Mouse (Mus musculus): ENCODE results near the gene Tpm3-rs7. TPM values are rescaled to one million over a fixed set of nuclear protein-coding genes. Genes with fewer than 3 reads are reported as not detected.
"Not testable (repeated sequence)": the region's sequence is repeated elsewhere in the genome, so short reads cannot be mapped to it uniquely, and the experiment has no call there.

Gene Tpm3-rs7
- 1 to 10 TPM; 4.4 to 6.0 TPM for total RNA-seq (2021)
- long read RNA-seq, experiment 1, transcript Tpm3-rs7-201 (1 exons, 2,147 nt) = major isoform, 6 of 6 reads
- long read RNA-seq, experiment 1, partial matches to known transcripts = 0 of 6 reads
- long read RNA-seq, experiment 1, other reads (novel, unspliced or antisense) = 0 of 6 reads
- long read RNA-seq, experiment 2, transcript Tpm3-rs7-201 (1 exons, 2,147 nt) = major isoform, 5 of 5 reads
- long read RNA-seq, experiment 2, partial matches to known transcripts = 0 of 5 reads
- long read RNA-seq, experiment 2, other reads (novel, unspliced or antisense) = 0 of 5 reads

GRCm38 (mm10) chr14:113314499-113314898, at the start of gene Tpm3-rs7:
Tpm3-rs7 (plus strand) TSS chr14:113314608.
- intact Hi-C loops (cut with DNase I); DNase-seq: not testable (repeated sequence)

- no peak for DNase-seq
- intact Hi-C loops (cut with DNase I) = no loop called here
Measured at GRCm38 (mm10) chr14:113317023-113317422, 2.6 kb downstream of the Tpm3-rs7 start.

DNA sequence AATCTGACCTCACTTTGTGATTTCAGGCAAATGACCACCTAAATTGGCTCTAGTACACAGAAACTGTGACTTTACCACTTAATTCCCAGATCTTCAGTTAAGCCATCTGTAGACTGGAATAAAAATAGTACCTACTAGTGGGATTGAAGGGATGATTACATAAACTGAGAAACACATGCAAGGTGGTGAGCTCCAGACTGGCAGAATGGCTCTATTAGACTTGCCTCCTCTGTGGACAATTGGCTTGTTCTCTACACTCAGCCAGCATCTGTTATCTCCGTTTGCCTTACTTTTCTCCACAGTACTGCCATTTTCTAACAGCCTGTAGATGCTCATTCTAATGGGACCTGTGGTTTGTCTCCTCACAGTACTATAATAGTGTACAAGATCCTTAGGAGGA, 49.0 kb downstream of the Tpm3-rs7 start:
- DNase-seq = no peak
- intact Hi-C loops (cut with DNase I) = no loop called here
